Mouse (Mus musculus) midbrain, embryonic 11.5 days (tissue): ENCODE measurements around the gene Shq1. TPM values are rescaled to one million over a fixed set of nuclear protein-coding genes. Genes with fewer than 3 reads are reported as not detected.
A peak's percentile ranks its signal among the peaks of the same experiment; 100 is the strongest.

Experiments
- ATAC-seq: fragments of 200-750 bp; cut with Nextera tagmentation; 2 replicates; pipeline ENCODE4 v1.8.0; 2017; ENCODE audit warnings: moderate TSS enrichment, moderate library complexity; ENCODE audit not compliant: low FRiP score
- DNase-seq: peaks from one replicate; pipeline ENCODE4 v3.0.0; 2015; ENCODE audit warnings: low spot score; ENCODE audit errors: missing footprints
- H3K27ac ChIP-seq: fragments of 300-500 bp; sonication (generic); 2 replicates; pipeline ENCODE4 v1.5.1; 2014; ENCODE audit warnings: low read depth, low read length
- H3K27me3 ChIP-seq: fragments of 300-500 bp; sonication (generic); 2 replicates; pipeline ENCODE4 v1.6.1; 2014; ENCODE audit warnings: mild to moderate bottlenecking, low read length, moderate library complexity, mixed read lengths; ENCODE audit not compliant: control insufficient read depth, insufficient read depth
- H3K36me3 ChIP-seq: fragments of 300-500 bp; sonication (generic); 2 replicates; pipeline ENCODE4 v1.6.1; 2014; ENCODE audit warnings: mild to moderate bottlenecking, low read length, moderate library complexity, mixed read lengths; ENCODE audit not compliant: control insufficient read depth, insufficient read depth
- H3K4me1 ChIP-seq: fragments of 300-500 bp; sonication (generic); 2 replicates; pipeline ENCODE4 v1.6.1; 2014; ENCODE audit warnings: low read length; ENCODE audit not compliant: control insufficient read depth, insufficient read depth
- H3K4me2 ChIP-seq: fragments of 300-500 bp; sonication (generic); 2 replicates; pipeline ENCODE4 v1.6.1; 2014; ENCODE audit warnings: mild to moderate bottlenecking, moderate library complexity
- H3K4me3 ChIP-seq: fragments of 300-500 bp; sonication (generic); 2 replicates; pipeline ENCODE4 v1.5.1; 2014; ENCODE audit warnings: low read depth, low read length
- H3K9ac ChIP-seq: fragments of 300-500 bp; sonication (generic); 2 replicates; pipeline ENCODE4 v1.6.1; 2014; ENCODE audit warnings: low read length
- H3K9me3 ChIP-seq: fragments of 300-500 bp; sonication (generic); 2 replicates; pipeline ENCODE4 v1.6.1; 2016; ENCODE audit warnings: low read length; ENCODE audit not compliant: control insufficient read depth
- WGBS: fragments of 180-500 bp; shearing (Covaris S2); extraction: QIAGEN DNeasy Blood & Tissue Kit; methylation state at CpG from one replicate; pipeline ENCODE4 v1.1.7; 2014; 5-methylcytosine and 5-hydroxymethylcytosine counted together
- polyA plus RNA-seq: library from polyadenylated mRNA; unstranded; fragments of >200 nt; fragmentation: Nextera tagmentation; extraction: Ambion mirVana; gene quantifications from 2 replicates; pipeline ENCODE4 v1.2.1, GENCODE M21; 2014

Shq1 gene
- polyA plus RNA-seq, 1 experiment from 2014 or later = 18.9 TPM

- Histone ChIP-seq H3K27ac (no peak overlapping the region), H3K27me3 (no peaks in the 10 kb centered on the region), H3K4me1 (no peaks in the 10 kb centered on the region), H3K4me3 (no peak overlapping the region), H3K36me3 (no peaks in the 10 kb centered on the region), H3K4me2 (no peak overlapping the region), H3K9me3 (no peaks in the 10 kb centered on the region), H3K9ac (no peak overlapping the region)
- ATAC-seq (no peak), DNase-seq (no peak)
- 67% methylated on average over 3 of the region's 3 CpGs for WGBS
These were observed 18.4 kb downstream of the Shq1 start for GRCm38 (mm10) chr6:100652535-100652934.

GRCm38 (mm10) chr6:100647196-100647595 lies 23.8 kb downstream of the Shq1 start:
- DNase-seq (no peak), ATAC-seq (no peak)
- no peak overlapping the region for H3K4me3 ChIP-seq
- no peak overlapping the region for H3K27ac ChIP-seq
- no peaks in the 10 kb centered on the region for H3K9me3 ChIP-seq
- no peaks in the 10 kb centered on the region for H3K36me3 ChIP-seq
- H3K9ac ChIP-seq = no peak overlapping the region
- no peaks in the 10 kb centered on the region for H3K4me1 ChIP-seq
- no peaks in the 10 kb centered on the region for H3K27me3 ChIP-seq
- 82% methylated on average over 5 of the region's 5 CpGs for WGBS
- H3K4me2 ChIP-seq = no peak overlapping the region

GRCm38 (mm10) chr6:100645469-100646201 lies 25.3 kb downstream of the Shq1 start:
- Histone ChIP-seq H3K4me2 (no peak overlapping the region), H3K9me3 (no peaks in the 10 kb centered on the region)
- 0 out of 2 replicates have a peak, but pooled peaks have one; percentile 22 for ATAC-seq

GRCm38 (mm10) chr6:100644631-100645030 lies 26.3 kb downstream of the Shq1 start:
- no peaks in the 10 kb centered on the region for H3K36me3 ChIP-seq
- no peaks in the 10 kb centered on the region for H3K27me3 ChIP-seq
- no peak overlapping the region for H3K4me3 ChIP-seq
- H3K27ac ChIP-seq = no peak overlapping the region
- DNase-seq (no peak), ATAC-seq (no peak)
- H3K4me1 ChIP-seq = no peaks in the 10 kb centered on the region
- H3K4me2 ChIP-seq = no peak overlapping the region
- no peak overlapping the region for H3K9ac ChIP-seq
- 91% methylated on average over 15 of the region's 15 CpGs for WGBS
- no peaks in the 10 kb centered on the region for H3K9me3 ChIP-seq

More at GRCm38 (mm10) chr6:100645469-100646201, 25.3 kb downstream of the Shq1 start:
- Histone ChIP-seq H3K36me3 (no peaks in the 10 kb centered on the region), H3K27ac (no peak overlapping the region), H3K4me1 (no peaks in the 10 kb centered on the region), H3K4me3 (no peak overlapping the region), H3K27me3 (no peaks in the 10 kb centered on the region), H3K9ac (no peak overlapping the region)
- 83% methylated on average over 11 of the region's 11 CpGs for WGBS
- DNase-seq = peak; percentile 87

GRCm38 (mm10) chr6:100642786-100643185 lies 28.2 kb downstream of the Shq1 start:
- H3K4me2 ChIP-seq = no peak overlapping the region
- WGBS = 91% methylated on average over 2 of the region's 2 CpGs
- H3K27ac ChIP-seq = no peak overlapping the region
- H3K9ac ChIP-seq = no peak overlapping the region
- H3K27me3 ChIP-seq = no peaks in the 10 kb centered on the region
- no peaks in the 10 kb centered on the region for H3K9me3 ChIP-seq
- no peak for ATAC-seq
- no peaks in the 10 kb centered on the region for H3K36me3 ChIP-seq
- no peaks in the 10 kb centered on the region for H3K4me1 ChIP-seq
- no peak overlapping the region for H3K4me3 ChIP-seq
- DNase-seq = no peak

GRCm38 (mm10) chr6:100640591-100640990 lies 30.4 kb downstream of the Shq1 start:
- Histone ChIP-seq H3K4me2 (no peak overlapping the region), H3K9me3 (no peaks in the 10 kb centered on the region), H3K4me1 (no peaks in the 10 kb centered on the region), H3K4me3 (no peak overlapping the region), H3K36me3 (no peaks in the 10 kb centered on the region), H3K27ac (no peak overlapping the region), H3K9ac (no peak overlapping the region), H3K27me3 (no peaks in the 10 kb centered on the region)
- no peak for ATAC-seq
- 100% methylated on average over 1 of the region's 1 CpGs for WGBS
- DNase-seq = no peak

GRCm38 (mm10) chr6:100629086-100629485 lies 41.9 kb downstream of the Shq1 start:
- Histone ChIP-seq H3K36me3 (no peaks in the 10 kb centered on the region), H3K27ac (no peak overlapping the region), H3K27me3 (no peaks in the 10 kb centered on the region), H3K4me2 (no peak overlapping the region), H3K9me3 (no peaks in the 10 kb centered on the region), H3K4me3 (no peak overlapping the region), H3K9ac (no peak overlapping the region), H3K4me1 (no peaks in the 10 kb centered on the region)
- 87% methylated on average over 6 of the region's 6 CpGs for WGBS
- DNase-seq = no peak
- ATAC-seq = no peak

- Histone ChIP-seq H3K27ac (no peak overlapping the region), H3K36me3 (no peaks in the 10 kb centered on the region), H3K27me3 (no peaks in the 10 kb centered on the region), H3K4me2 (no peak overlapping the region), H3K4me3 (no peak overlapping the region), H3K9me3 (no peaks in the 10 kb centered on the region), H3K4me1 (no peaks in the 10 kb centered on the region), H3K9ac (no peak overlapping the region)
- WGBS = 82% methylated on average over 3 of the region's 3 CpGs
- no peak for DNase-seq
- no peak for ATAC-seq
These were observed 42.7 kb downstream of the Shq1 start for GRCm38 (mm10) chr6:100628223-100628622.

- WGBS = 93% methylated on average over 2 of the region's 2 CpGs
These were observed 47.0 kb downstream of the Shq1 start for GRCm38 (mm10) chr6:100623922-100624321.

More at GRCm38 (mm10) chr6:100623922-100624321, 47.0 kb downstream of the Shq1 start:
- Histone ChIP-seq H3K27ac (no peak overlapping the region), H3K27me3 (no peaks in the 10 kb centered on the region), H3K36me3 (no peaks in the 10 kb centered on the region), H3K4me1 (no peaks in the 10 kb centered on the region), H3K4me3 (no peak overlapping the region), H3K9ac (no peak overlapping the region), H3K4me2 (no peak overlapping the region), H3K9me3 (no peaks in the 10 kb centered on the region)
- DNase-seq = peak; percentile 14
- ATAC-seq = no peak
